Mouse (Mus musculus) cerebellum, adult (tissue): ENCODE measurements around the gene Tuba1c.
"Not testable (repeated sequence)": the region's sequence is repeated elsewhere in the genome, so short reads cannot be mapped to it uniquely, and the experiment has no call there.

Source experiments
- ATAC-seq: cut with Nextera tagmentation; 2 replicates; pipeline ENCODE4 v1.9.2; 2017; ENCODE audit warnings: mild to moderate bottlenecking, moderate library complexity, mixed read lengths; ENCODE audit not compliant: insufficient number of reproducible peaks, low FRiP score, low TSS enrichment

Gene Tuba1c

GRCm38 (mm10) chr15:99053373-99053772 lies 23.7 kb downstream of the Tuba1c start:
- no peak for ATAC-seq

GRCm38 (mm10) chr15:99055040-99055439 lies 25.3 kb downstream of the Tuba1c start, which contains the start of gene Prph:
Gene Prph, plus strand, starts transcription at chr15:99055174.
- no peak for ATAC-seq

GRCm38 (mm10) chr15:99055511-99055961 lies 25.8 kb downstream of the Tuba1c start:
- ATAC-seq, result no peak

- ATAC-seq, result no peak
Measured at GRCm38 (mm10) chr15:99056332-99056731, 26.6 kb downstream of the Tuba1c start.

- ATAC-seq, result no peak
Measured at GRCm38 (mm10) chr15:99065557-99066165, 36.0 kb downstream of the Tuba1c start.

- no peak for ATAC-seq
Measured at GRCm38 (mm10) chr15:99071988-99072387, 42.3 kb downstream of the Tuba1c start.

- 0 out of 2 replicates have a peak, but pooled peaks have one; percentile 8 for ATAC-seq
Measured at GRCm38 (mm10) chr15:99074019-99074599, 44.4 kb downstream of the Tuba1c start, which contains the start of gene Troap. Gene Troap, plus strand, starts transcription at chr15:99074575.

GRCm38 (mm10) chr15:99074600-99075333 lies 45.1 kb downstream of the Tuba1c start:
- peak; percentile 100 for ATAC-seq

GRCm38 (mm10) chr15:99076011-99076410 lies 46.3 kb downstream of the Tuba1c start:
- not testable (repeated sequence) for ATAC-seq

- no peak for ATAC-seq
Measured at GRCm38 (mm10) chr15:99078181-99078910, 48.7 kb downstream of the Tuba1c start.

GRCm38 (mm10) chr15:99079804-99080203 lies 50.1 kb downstream of the Tuba1c start:
- no peak for ATAC-seq

- no peak for ATAC-seq
Measured at GRCm38 (mm10) chr15:99082322-99082721, 52.6 kb downstream of the Tuba1c start.

GRCm38 (mm10) chr15:99082840-99083239 lies 53.1 kb downstream of the Tuba1c start:
- no peak for ATAC-seq

- no peak for ATAC-seq
Measured at GRCm38 (mm10) chr15:99083258-99083657, 53.6 kb downstream of the Tuba1c start.

GRCm38 (mm10) chr15:99083867-99084557 lies 54.3 kb downstream of the Tuba1c start:
- no peak for ATAC-seq

GRCm38 (mm10) chr15:99084618-99085017 lies 54.9 kb downstream of the Tuba1c start:
- ATAC-seq, result no peak

- no peak for ATAC-seq
Measured at GRCm38 (mm10) chr15:99085997-99086396, 56.3 kb downstream of the Tuba1c start.

- ATAC-seq, result no peak
Measured at GRCm38 (mm10) chr15:99087253-99088075, 57.8 kb downstream of the Tuba1c start, which contains the start of gene C1ql4. Gene C1ql4, minus strand, starts transcription at chr15:99087817.
